Mouse (Mus musculus): Measurements from ENCODE around the gene Tomt.
"Not testable (repeated sequence)": the region's sequence is repeated elsewhere in the genome, so short reads cannot be mapped to it uniquely, and the experiment has no call there.

The Tomt gene

GRCm38 (mm10) chr7:101906287-101906681, at the start of gene Tomt:
Gene Tomt, minus strand, starts transcription at chr7:101906359.
- DNase-seq (ENCODE audit: low read depth in 1 of 2, low spot score in 2 of 2) = no peak

GRCm38 (mm10) chr7:101955862-101956261, 49.7 kb upstream of the Tomt start:
- no peak for DNase-seq (ENCODE audit: low read depth in 1 of 2, low spot score in 2 of 2)

GRCm38 (mm10) chr7:101955276-101955675, 49.1 kb upstream of the Tomt start:
- DNase-seq (ENCODE audit: low read depth in 1 of 2, low spot score in 2 of 2) = no peak

GRCm38 (mm10) chr7:101954163-101954562, 48.0 kb upstream of the Tomt start:
- no peak for DNase-seq (ENCODE audit: low read depth in 1 of 2, low spot score in 2 of 2)

- DNase-seq (ENCODE audit: low read depth in 1 of 2, low spot score in 2 of 2) = no peak
Observed at GRCm38 (mm10) chr7:101952098-101952497, 45.9 kb upstream of the Tomt start.

GRCm38 (mm10) chr7:101951648-101952047, 45.5 kb upstream of the Tomt start:
- no peak for DNase-seq (ENCODE audit: low read depth in 1 of 2, low spot score in 2 of 2)

- not testable (repeated sequence) for DNase-seq (ENCODE audit: low read depth in 1 of 2, low spot score in 2 of 2)
Observed at GRCm38 (mm10) chr7:101949008-101949407, 42.8 kb upstream of the Tomt start.

GRCm38 (mm10) chr7:101939758-101940157, 33.6 kb upstream of the Tomt start:
- DNase-seq (ENCODE audit: low read depth in 1 of 2, low spot score in 2 of 2) = no peak

- DNase-seq (ENCODE audit: low read depth in 1 of 2, low spot score in 2 of 2) = no peak
Observed at GRCm38 (mm10) chr7:101938348-101938747, 32.2 kb upstream of the Tomt start.

GRCm38 (mm10) chr7:101937569-101937968, 31.4 kb upstream of the Tomt start:
- no peak for DNase-seq (ENCODE audit: low read depth in 1 of 2, low spot score in 2 of 2)

- DNase-seq (ENCODE audit: low read depth in 1 of 2, low spot score in 2 of 2) = no peak
Observed at GRCm38 (mm10) chr7:101936996-101937395, 30.8 kb upstream of the Tomt start.

- DNase-seq (ENCODE audit: low read depth in 1 of 2, low spot score in 2 of 2) = no peak
Observed at GRCm38 (mm10) chr7:101935957-101936356, 29.8 kb upstream of the Tomt start.

- DNase-seq (ENCODE audit: low read depth in 1 of 2, low spot score in 2 of 2) = peak; percentile 92 to 93
Observed at GRCm38 (mm10) chr7:101933751-101934240, 27.6 kb upstream of the Tomt start, which contains the start of the genes Lrrc51 and Numa1. Gene Lrrc51, minus strand, starts transcription at chr7:101933895. Gene Numa1, plus strand, starts transcription at chr7:101934111.

- no peak for DNase-seq (ENCODE audit: low read depth in 1 of 2, low spot score in 2 of 2)
Observed at GRCm38 (mm10) chr7:101933300-101933699, 27.1 kb upstream of the Tomt start.

- no peak for DNase-seq (ENCODE audit: low read depth in 1 of 2, low spot score in 2 of 2)
Observed at GRCm38 (mm10) chr7:101932551-101932950, 26.4 kb upstream of the Tomt start.

- DNase-seq (ENCODE audit: low read depth in 1 of 2, low spot score in 2 of 2) = no peak
Observed at GRCm38 (mm10) chr7:101928093-101928492, 21.9 kb upstream of the Tomt start.

GRCm38 (mm10) chr7:101925892-101926291, 19.7 kb upstream of the Tomt start:
- not testable (repeated sequence) for DNase-seq (ENCODE audit: low read depth in 1 of 2, low spot score in 2 of 2)

- peak in 1 of 2 experiments; percentile 36 for DNase-seq (ENCODE audit: low read depth in 1 of 2, low spot score in 2 of 2)
Observed at GRCm38 (mm10) chr7:101918071-101918470, 11.9 kb upstream of the Tomt start.

GRCm38 (mm10) chr7:101911982-101912381, 5.8 kb upstream of the Tomt start:
- DNase-seq (ENCODE audit: low read depth in 1 of 2, low spot score in 2 of 2) = no peak

GRCm38 (mm10) chr7:101910138-101910537, 4.0 kb upstream of the Tomt start:
- DNase-seq (ENCODE audit: low read depth in 1 of 2, low spot score in 2 of 2) = no peak

- DNase-seq (ENCODE audit: low read depth in 1 of 2, low spot score in 2 of 2) = peak in 1 of 2 experiments; percentile 37
Observed at GRCm38 (mm10) chr7:101908367-101908766, 2.2 kb upstream of the Tomt start.

- DNase-seq (ENCODE audit: low read depth in 1 of 2, low spot score in 2 of 2) = peak; percentile 37 to 39
Observed at GRCm38 (mm10) chr7:101906696-101907095, 537 bp upstream of the Tomt start.

- DNase-seq (ENCODE audit: low read depth in 1 of 2, low spot score in 2 of 2) = peak; percentile 99
Observed at GRCm38 (mm10) chr7:101905561-101906286, 435 bp downstream of the Tomt start, which contains the start of gene Lamtor1. Gene Lamtor1, plus strand, starts transcription at chr7:101905904.

All from monocyte, adult 2 months (primary cell).